Mouse (Mus musculus): ENCODE measurements around the gene Bpgm. TPM values are rescaled to one million over a fixed set of nuclear protein-coding genes. Genes with fewer than 3 reads are reported as not detected.

Gene Bpgm
- total RNA-seq, 2 experiments from 2014 or later: 601 to 1,621 TPM

DNA sequence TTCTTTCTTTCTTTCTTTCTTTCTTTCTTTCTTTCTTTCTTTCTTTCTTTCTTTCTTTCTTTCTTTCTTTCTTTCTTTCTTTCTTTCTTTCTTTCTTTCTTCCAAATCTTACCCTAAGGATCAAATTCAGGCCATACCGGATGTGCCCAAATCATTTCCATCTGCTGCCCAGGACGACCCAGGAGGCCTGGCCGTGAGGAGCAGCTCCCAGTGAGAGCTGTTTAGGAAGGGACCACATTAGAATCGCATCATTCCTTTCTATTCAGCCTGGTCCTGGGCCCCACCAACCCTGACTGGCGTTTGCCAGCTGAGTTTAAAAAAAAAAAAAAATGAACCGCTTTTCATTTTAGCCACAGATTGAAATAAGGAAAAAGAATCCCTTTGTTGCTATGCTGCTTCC, 44.9 kb downstream of the Bpgm start:
- ATAC-seq (replicated peaks; ENCODE audit: low FRiP score, poor library complexity, severe bottlenecking): no peak

DNA sequence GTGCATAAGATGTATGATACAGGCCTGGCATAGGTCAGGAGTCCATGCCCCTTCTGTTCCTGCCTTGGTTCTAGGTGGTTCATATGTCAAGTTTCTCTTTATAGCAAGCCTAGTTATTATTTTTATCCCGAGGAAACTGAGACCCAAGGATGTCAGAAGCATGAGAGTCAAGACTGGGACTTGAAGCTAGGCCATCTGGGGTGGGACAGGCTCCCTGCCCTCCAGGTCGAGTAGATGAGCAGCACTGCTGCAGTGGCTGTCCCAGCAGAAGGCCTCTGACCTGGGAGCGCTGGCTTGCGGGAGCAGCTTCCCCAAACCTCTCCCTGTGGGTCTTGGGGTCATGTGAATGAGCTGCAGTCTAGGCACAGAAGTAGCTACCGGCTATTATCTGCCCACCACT, 47.5 kb downstream of the Bpgm start:
- no peak for ATAC-seq (replicated peaks; ENCODE audit: low FRiP score, poor library complexity, severe bottlenecking)

- ATAC-seq (replicated peaks; ENCODE audit: low FRiP score, poor library complexity, severe bottlenecking): 0 out of 2 replicates have a peak, but pooled peaks have one; percentile 41
Measured at GRCm38 (mm10) chr6:34525499-34525924, 49.5 kb downstream of the Bpgm start.

DNA sequence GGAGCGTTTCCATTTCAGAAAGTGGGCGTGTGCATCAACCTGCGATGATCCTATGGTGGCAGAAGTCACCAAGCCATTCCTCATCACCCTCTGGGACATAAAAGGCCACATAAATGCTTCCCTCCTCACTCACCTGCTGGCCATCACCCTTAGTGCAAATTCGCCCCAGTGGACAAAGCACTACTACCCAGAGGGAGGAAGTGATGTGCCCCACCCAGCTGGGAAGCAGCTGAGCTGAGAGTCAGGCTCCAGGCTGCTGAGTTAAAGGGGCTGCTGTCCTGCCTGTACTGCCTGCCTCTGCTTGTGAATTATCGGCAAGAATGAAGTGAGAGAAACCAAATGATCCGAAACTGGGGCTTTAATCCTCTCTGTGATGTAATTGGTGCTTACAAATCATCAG, 49.9 kb downstream of the Bpgm start:
- peak; percentile 52; the same call in 1 of the 2 replicates for ATAC-seq (replicated peaks; ENCODE audit: low FRiP score, poor library complexity, severe bottlenecking)

DNA sequence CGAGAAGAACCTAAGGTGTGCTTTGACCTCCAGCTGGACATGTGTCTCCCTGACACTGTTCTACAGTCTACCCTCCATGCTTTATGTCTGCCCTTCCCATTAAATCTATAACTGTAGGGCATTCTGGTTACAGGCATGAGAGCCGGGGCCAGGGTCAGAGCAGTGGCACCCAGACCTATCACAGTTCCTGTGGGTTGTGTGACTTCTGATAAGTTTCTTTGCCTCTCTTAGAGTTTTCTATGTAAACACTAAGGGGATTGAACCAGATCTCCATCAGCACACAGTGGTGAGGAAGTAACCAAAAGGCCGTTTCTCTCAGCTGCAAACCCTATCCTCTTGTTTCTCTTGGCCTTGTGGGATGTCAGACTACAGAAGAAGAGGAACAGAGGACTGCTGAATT, 50.4 kb downstream of the Bpgm start:
- no peak for ATAC-seq (replicated peaks; ENCODE audit: low FRiP score, poor library complexity, severe bottlenecking)

- ATAC-seq (replicated peaks; ENCODE audit: low FRiP score, poor library complexity, severe bottlenecking): no peak
Measured at GRCm38 (mm10) chr6:34528131-34528530, 52.1 kb downstream of the Bpgm start.

DNA sequence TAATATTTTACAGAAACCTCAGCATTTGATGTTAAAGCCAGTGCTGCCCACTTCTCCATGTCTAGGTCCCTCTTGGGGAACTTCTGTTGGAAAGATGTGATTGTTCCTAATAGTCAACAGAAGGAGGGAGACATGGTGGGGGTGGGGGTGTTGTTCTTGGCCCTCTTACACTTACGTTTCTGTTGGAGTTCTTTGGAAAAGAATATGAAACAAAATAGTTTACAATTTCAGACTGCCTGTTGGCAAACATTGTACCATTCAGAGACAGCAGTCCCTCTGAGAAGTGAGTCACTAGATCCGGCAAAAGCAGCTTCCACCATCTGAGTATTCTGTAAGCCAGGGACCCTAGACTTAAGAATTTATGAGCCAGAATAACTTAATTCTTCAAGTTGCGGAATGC, 54.0 kb downstream of the Bpgm start:
- no peak for ATAC-seq (replicated peaks; ENCODE audit: low FRiP score, poor library complexity, severe bottlenecking)

DNA sequence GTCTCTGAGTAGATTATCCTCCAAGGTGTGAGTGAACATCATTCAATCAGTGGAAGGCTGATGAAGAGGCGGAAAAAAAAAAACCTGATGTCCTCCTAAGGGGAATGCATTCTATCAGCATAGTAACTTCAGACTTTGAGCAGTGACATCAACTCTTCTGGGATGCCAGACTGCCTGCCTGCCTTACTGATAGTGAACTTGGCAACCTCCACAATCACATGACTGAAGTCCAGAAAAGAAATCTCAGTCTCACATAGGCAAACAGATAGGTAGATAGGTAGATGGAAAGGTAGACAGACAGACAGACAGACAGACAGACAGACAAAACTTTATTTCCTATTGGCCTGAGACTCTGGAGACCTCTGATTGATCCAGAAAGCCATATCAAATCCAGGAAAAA, 57.0 kb downstream of the Bpgm start:
- no peak for ATAC-seq (replicated peaks; ENCODE audit: low FRiP score, poor library complexity, severe bottlenecking)

DNA sequence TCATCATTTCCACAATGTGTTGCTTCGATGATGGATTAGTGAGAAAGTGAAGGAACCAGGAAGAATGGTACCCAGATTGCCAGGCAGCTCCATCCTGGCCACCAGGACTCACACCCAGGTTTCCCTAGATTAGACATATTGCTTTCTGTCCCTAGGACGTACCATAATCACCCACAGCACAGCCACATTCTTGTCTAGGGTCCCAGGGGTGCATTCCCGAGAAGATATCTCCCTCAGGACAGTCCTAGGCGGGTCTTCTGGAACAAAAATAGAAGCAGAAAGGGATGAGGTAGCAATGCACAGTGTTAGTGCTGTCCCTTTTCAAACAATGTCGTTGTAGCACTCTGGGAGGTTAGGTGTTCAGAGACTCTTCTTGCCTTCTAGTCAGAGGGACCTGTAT, 57.9 kb downstream of the Bpgm start:
- no peak for ATAC-seq (replicated peaks; ENCODE audit: low FRiP score, poor library complexity, severe bottlenecking)

GRCm38 (mm10) chr6:34542866-34543265, 66.9 kb downstream of the Bpgm start:
- ATAC-seq (replicated peaks; ENCODE audit: low FRiP score, poor library complexity, severe bottlenecking): no peak

GRCm38 (mm10) chr6:34543303-34544206, 67.5 kb downstream of the Bpgm start:
- ATAC-seq (replicated peaks; ENCODE audit: low FRiP score, poor library complexity, severe bottlenecking): no peak

DNA sequence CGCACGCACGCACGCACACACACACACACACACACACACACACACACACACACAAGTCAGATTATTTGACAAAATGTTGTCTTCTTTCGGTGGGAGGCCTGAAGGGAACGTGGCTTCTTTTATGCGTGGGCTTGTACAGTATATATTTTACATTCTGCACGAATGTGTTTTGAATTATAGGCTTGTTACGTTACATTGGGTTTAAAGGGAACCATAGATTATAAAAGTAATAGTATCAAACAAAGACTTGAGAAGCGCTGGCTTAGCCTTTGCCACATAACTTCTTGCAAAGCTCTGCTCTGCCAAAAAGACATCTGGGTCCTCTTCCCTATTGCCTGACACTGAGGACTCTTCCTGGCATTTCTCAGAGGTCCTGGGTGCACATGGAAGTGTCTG, 68.2 kb downstream of the Bpgm start:
- no peak for ATAC-seq (replicated peaks; ENCODE audit: low FRiP score, poor library complexity, severe bottlenecking)

DNA sequence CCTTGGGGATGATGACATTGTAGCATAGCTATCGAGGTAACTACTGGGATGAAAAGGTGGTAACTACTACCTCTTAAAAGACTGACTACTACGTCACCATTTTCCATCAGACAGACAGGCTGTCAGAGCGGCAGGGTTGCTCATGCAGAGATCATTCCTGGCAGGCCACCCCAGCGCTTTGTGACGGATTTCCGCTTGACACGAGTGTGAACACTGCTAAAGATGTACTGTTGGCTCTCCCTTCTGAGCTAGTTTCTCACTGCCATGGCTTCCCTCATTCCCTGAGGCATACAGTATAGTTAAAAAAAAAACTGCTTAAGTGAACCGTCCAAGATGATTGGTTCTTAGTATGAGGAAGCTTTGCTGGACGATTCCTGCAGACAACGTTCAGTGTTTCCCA, 69.3 kb downstream of the Bpgm start:
- no peak; the same call in 1 of the 2 replicates for ATAC-seq (replicated peaks; ENCODE audit: low FRiP score, poor library complexity, severe bottlenecking)

DNA sequence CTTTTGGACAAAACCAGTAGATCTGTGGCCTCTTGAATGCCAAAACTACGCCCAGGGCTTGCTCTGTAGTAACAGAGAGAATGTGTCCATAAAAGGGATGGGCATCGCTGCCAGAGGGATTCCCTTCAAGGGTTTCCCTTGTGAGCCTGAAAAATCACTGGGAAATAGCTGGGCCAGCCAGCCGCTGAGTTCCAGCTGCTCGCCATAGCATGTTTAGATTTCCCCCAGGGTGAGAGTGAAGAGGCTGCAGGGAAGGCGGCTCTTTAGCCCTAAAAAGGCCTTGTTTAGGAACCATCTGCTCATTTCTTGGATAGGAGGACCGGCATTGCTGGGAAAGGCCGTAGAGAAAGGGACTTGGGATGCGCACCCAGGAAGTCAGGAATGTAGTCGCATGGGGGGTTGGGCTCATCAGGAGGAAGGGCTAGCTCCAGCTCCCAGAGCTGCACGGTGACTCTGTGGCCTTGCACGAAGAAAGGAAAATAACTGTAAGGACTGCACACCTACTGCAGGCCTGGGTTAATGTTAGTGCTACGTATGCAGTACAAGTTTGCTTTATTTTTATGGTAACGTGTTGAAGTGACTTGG, 72.5 kb downstream of the Bpgm start:
- ATAC-seq (replicated peaks; ENCODE audit: low FRiP score, poor library complexity, severe bottlenecking): no peak

DNA sequence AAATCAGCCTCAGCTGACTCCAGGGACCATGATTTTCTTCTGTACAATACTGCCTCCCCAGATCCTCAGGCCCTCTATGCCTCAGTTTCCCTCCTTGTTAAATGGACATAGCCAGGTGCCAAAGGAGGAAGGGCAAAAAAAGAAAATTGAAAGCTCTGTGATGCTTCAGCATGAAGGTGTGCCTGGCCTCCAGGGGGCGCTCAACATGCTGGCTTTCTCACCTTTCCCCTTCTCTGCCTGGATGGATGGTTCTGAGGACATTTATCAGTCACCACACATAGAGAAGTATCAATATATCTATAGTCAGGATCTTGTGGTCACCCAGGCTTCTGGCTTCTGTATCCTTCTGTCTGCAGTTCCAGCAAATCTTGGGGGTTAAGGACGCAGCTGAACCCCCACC, 73.0 kb downstream of the Bpgm start:
- ATAC-seq (replicated peaks; ENCODE audit: low FRiP score, poor library complexity, severe bottlenecking): peak; percentile 78

DNA sequence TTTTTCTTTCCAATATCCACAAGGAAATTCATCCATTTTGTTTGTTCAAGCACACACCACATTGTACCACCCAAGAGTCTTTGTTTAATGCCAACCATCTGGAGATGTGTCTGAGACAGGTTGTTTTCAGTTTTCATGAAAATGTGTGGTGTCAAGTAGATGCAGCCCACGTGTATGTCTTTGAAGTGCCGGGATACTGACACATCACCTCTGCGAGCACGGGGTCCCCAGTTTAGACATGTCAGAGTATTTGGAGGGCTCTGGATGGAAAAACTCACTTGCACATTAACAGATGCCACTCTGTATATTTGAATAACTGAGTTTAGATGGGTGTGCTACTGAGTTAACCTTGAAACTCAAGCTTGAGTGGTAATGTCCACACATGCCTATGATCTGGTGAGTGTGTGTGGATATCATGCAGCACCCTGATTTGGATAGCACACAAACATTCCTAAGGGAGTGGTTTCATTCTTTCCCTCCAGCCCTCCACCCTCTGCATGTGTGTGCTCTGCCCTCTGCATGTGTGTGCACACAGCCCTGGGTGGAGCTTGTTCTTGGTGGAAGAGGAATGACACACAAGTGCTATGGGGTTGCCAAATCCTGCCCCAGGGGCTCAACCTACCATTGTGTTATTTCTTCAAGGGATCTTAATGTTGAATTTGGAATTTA, 76.6 kb downstream of the Bpgm start:
- no peak for ATAC-seq (replicated peaks; ENCODE audit: low FRiP score, poor library complexity, severe bottlenecking)

DNA sequence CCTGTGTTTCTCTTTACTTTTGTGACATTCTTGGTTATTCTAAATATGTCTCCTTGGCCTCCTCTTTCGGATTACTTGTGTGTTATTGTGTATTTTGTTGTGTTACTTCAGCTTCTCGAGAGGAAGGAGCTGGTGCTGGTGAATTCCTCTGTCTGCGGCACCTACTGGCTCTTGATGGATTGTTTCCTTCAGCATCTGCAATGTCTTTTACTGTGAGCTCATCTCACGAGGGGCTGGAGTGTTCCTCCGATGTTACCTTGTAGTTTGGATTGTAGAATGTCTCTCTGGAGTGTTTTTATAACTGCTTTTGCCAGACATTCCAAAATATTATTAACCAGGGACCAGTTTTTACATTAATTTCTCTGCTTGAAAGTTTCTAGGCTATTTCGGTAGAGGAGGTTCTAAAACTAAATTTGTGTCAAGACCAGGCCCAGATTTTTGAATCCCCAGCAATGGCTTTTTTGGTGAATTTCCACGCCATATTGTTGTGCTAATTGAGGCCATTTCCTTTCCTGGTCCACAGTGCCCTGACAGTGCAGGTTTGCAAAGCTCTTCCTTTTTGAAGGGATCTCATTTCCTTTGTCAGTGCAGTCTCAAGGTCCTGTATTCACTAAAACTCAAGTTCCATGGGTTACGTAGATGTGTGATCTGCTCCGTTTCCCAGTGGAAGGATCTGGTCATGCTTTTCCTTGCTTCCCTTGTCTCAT, 78.4 kb downstream of the Bpgm start:
- no peak for ATAC-seq (replicated peaks; ENCODE audit: low FRiP score, poor library complexity, severe bottlenecking)

All from erythroblast, adult 5-6 weeks (primary cell).